Comparison of ENCODE assay signal across 9 mouse cellular contexts in the genomic region with DNA sequence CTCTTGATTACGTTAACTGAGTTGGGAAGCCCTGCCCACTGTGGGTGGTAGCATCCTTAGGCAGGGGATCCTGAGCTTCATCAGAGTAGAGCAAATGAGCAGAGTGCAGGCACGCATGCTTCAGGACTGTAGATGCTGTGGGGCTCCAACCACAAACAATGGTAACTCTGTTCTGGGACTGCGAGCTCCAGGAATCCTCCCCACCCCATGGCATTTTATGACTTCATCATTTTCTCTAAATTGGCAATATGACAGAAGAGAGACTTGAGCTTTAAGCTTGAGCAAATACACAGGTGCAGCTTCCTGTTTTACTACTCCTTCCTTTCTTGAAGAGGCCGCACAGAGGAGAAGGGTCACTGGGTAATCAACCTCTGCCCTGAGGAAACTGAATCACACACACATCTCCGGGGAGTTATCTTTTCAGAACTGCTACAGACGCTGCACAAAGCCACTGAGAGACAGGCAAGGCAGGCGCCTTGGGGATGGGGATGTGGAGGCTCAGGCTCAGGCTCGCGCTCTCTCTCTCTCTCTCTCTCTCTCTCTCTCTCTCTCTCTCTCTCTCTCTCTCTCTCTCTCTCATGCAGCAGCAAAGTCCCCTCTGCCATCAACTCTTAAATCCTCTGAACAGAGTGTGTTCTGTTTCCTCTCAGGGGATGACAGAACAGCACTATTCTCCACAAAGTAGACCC. TPM values are rescaled to one million over a fixed set of nuclear protein-coding genes. Genes with fewer than 3 reads are reported as not detected.
DNase-seq lines count a peak whose midpoint lies in the region; ATAC-seq and TF ChIP-seq lines count a peak whose summit lies in the region.
"Had no signal": no experiment of that assay in that cellular context is flagged by ENCODE, and none has a peak within 500 bp of the region (broad histone marks: within the 10 kb centered on the region; RNA-seq: fewer than 3 reads in every experiment).

No protein-coding gene starts in this region.

- no peak for TF ChIP-seq POLR2A in limb, embryonic 14.5 days (IDR thresholded peaks at IDR 0.05; ENCODE audit: borderline replicate concordance, extremely low read depth, insufficient read depth, insufficient read length)

- H3K27me3 ChIP-seq in limb, embryonic 14.5 days (ENCODE audit: control insufficient read depth, insufficient read depth, low read length), result no peaks in the 10 kb centered on the region
- no peaks in the 10 kb centered on the region for H3K27me3 ChIP-seq in limb, embryonic 10.5 days (ENCODE audit: low read depth, poor library complexity, severe bottlenecking)
- H3K27me3 ChIP-seq in embryonic facial prominence, embryonic 14.5 days (replicated peaks; ENCODE audit: control insufficient read depth, insufficient read depth, low read length), result no peaks in the 10 kb centered on the region
- no peaks in the 10 kb centered on the region for H3K27me3 ChIP-seq in kidney, embryonic 16.5 days (ENCODE audit: insufficient read depth, low read length)
- H3K27me3 ChIP-seq: limb, embryonic 13.5 days had no signal

- H3K4me1 ChIP-seq in limb, embryonic 14.5 days (ENCODE audit: control insufficient read depth, insufficient read depth, low read length), result peaks cover 17% of the 10 kb centered on the region
- H3K4me1 ChIP-seq in limb, embryonic 10.5 days, result peaks cover 44% of the 10 kb centered on the region
- peaks cover 14% of the 10 kb centered on the region for H3K4me1 ChIP-seq in embryonic facial prominence, embryonic 14.5 days (ENCODE audit: control insufficient read depth, insufficient read depth, low read length)
- peaks cover 43% of the 10 kb centered on the region for H3K4me1 ChIP-seq in kidney, embryonic 16.5 days (ENCODE audit: insufficient read depth, low read length)

- 52% methylated on average over 9 of the region's 9 CpGs for WGBS in limb, embryonic 14.5 days
- WGBS in limb, embryonic 10.5 days, result 53% methylated on average over 9 of the region's 9 CpGs
- 14% methylated on average over 9 of the region's 9 CpGs for WGBS in embryonic facial prominence, embryonic 14.5 days
- WGBS in kidney, embryonic 16.5 days, result 16% methylated on average over 9 of the region's 9 CpGs

- H3K9ac ChIP-seq in limb, embryonic 14.5 days (ENCODE audit: low read depth, low read length, severe bottlenecking), result no peak overlapping the region
- H3K9ac ChIP-seq in embryonic facial prominence, embryonic 14.5 days (ENCODE audit: low read depth, low read length), result 0 out of 2 replicates have a peak overlapping the region, but pooled peaks have one; percentile 7
- no peak overlapping the region for H3K9ac ChIP-seq in kidney, embryonic 16.5 days (replicated peaks; ENCODE audit: low read length)
- H3K9ac ChIP-seq: limb, embryonic 13.5 days had no signal

- no peak overlapping the region for H3K4me3 ChIP-seq in limb, embryonic 14.5 days (replicated peaks; ENCODE audit: low read length)
- H3K4me3 ChIP-seq in limb, embryonic 10.5 days, result no peak overlapping the region
- no peak overlapping the region for H3K4me3 ChIP-seq in embryonic facial prominence, embryonic 14.5 days (ENCODE audit: low read depth, low read length)
- H3K4me3 ChIP-seq in kidney, embryonic 16.5 days (ENCODE audit: low read length), result no peak overlapping the region
- H3K4me3 ChIP-seq: limb, embryonic 13.5 days had no signal

- 0 out of 2 replicates have a peak, but pooled peaks have one; percentile 32 for ATAC-seq in limb, embryonic 14.5 days (ENCODE audit: low FRiP score, low read depth)
- ATAC-seq in embryonic facial prominence, embryonic 14.5 days (ENCODE audit: low read depth), result peak; percentile 66
- ATAC-seq in neutrophil, adult 5-6 weeks (ENCODE audit: extremely low read depth, insufficient number of reproducible peaks, low FRiP score, poor library complexity, severe bottlenecking), result peak; percentile 71
- no peak for ATAC-seq in kidney, embryonic 16.5 days (ENCODE audit: low FRiP score, low TSS enrichment)

- H3K4me2 ChIP-seq in limb, embryonic 14.5 days (replicated peaks; ENCODE audit: low read depth, low read length, severe bottlenecking), result no peak overlapping the region
- no peak overlapping the region for H3K4me2 ChIP-seq in embryonic facial prominence, embryonic 14.5 days (ENCODE audit: low read depth, low read length)
- no peak overlapping the region for H3K4me2 ChIP-seq in kidney, embryonic 16.5 days (replicated peaks; ENCODE audit: low read depth, low read length)
- H3K4me2 ChIP-seq: limb, embryonic 13.5 days had no signal

- H3K36me3 ChIP-seq in limb, embryonic 14.5 days (ENCODE audit: control insufficient read depth, insufficient read depth, low read length), result no peaks in the 10 kb centered on the region
- H3K36me3 ChIP-seq in limb, embryonic 10.5 days, result no peaks in the 10 kb centered on the region
- H3K36me3 ChIP-seq in embryonic facial prominence, embryonic 14.5 days (ENCODE audit: control insufficient read depth, insufficient read depth, low read length), result no peaks in the 10 kb centered on the region
- no peaks in the 10 kb centered on the region for H3K36me3 ChIP-seq in kidney, embryonic 16.5 days (ENCODE audit: insufficient read depth, low read length)
- H3K36me3 ChIP-seq: limb, embryonic 13.5 days had no signal

- H3K27ac ChIP-seq in limb, embryonic 14.5 days (replicated peaks; ENCODE audit: low read depth, low read length), result no peak overlapping the region
- H3K27ac ChIP-seq in limb, embryonic 10.5 days, result no peak overlapping the region; the same call in none of the 2 replicates
- peak overlapping the region; percentile 41; the same call in 1 of the 2 replicates for H3K27ac ChIP-seq in embryonic facial prominence, embryonic 14.5 days (replicated peaks; ENCODE audit: low read depth, low read length)
- H3K27ac ChIP-seq in kidney, embryonic 16.5 days (ENCODE audit: low read length), result no peak overlapping the region
- H3K27ac ChIP-seq: limb, embryonic 13.5 days had no signal

- no peaks in the 10 kb centered on the region for H3K9me3 ChIP-seq in limb, embryonic 14.5 days (ENCODE audit: control insufficient read depth, low read length)
- no peaks in the 10 kb centered on the region for H3K9me3 ChIP-seq in limb, embryonic 10.5 days (replicated peaks)
- no peaks in the 10 kb centered on the region for H3K9me3 ChIP-seq in embryonic facial prominence, embryonic 14.5 days (ENCODE audit: control insufficient read depth, low read length)
- no peaks in the 10 kb centered on the region for H3K9me3 ChIP-seq in kidney, embryonic 16.5 days (ENCODE audit: low read length)
- H3K9me3 ChIP-seq: limb, embryonic 13.5 days had no signal

- DNase-seq in limb, embryonic 14.5 days (ENCODE audit: low spot score), result peak; percentile 24
- no peak for DNase-seq in limb, embryonic 10.5 days (ENCODE audit: low spot score)
- DNase-seq in CD8-positive naive resting alpha-beta T cell, adult 2 months (ENCODE audit: low read depth in 2 of 2, low spot score in 2 of 2), result peak; percentile 32 to 44
- peak; percentile 52 for DNase-seq in embryonic facial prominence, embryonic 14.5 days (ENCODE audit: low spot score)
- no peak for DNase-seq in cerebellum, adult 18-20 months
- no peak for DNase-seq in gastrocnemius, adult 18-20 months (ENCODE audit: low spot score)

RNA-seq across cellular contexts. Expression of gene Sgsm3, which starts 55.5 kb away (rescaled TPM):
- polyA plus RNA-seq in limb, embryonic 14.5 days (2012; rRNA removed), result 32.1 and 37.2 TPM in 2 replicates
- 26.2 and 26.3 TPM in 2 replicates for polyA plus RNA-seq in limb, embryonic 14.5 days (2014; fragmentation: Nextera tagmentation; extraction: Ambion mirVana)
- 26.2 and 29.1 TPM in 2 replicates for polyA plus RNA-seq in limb, embryonic 10.5 days (2016; fragmentation: Nextera tagmentation; extraction: Ambion mirVana)
- 23.8 and 24.9 TPM in 2 replicates for polyA plus RNA-seq in embryonic facial prominence, embryonic 14.5 days (2014; fragmentation: Nextera tagmentation; extraction: Ambion mirVana)
- total RNA-seq in neutrophil, adult 5-6 weeks (2017), result 8.5 and 13.3 TPM in 2 replicates
- 33.9 and 35.2 TPM in 2 replicates for polyA plus RNA-seq in kidney, embryonic 16.5 days (2015; fragmentation: Nextera tagmentation; extraction: Ambion mirVana)
- 10 to 100 TPM; 17.3 to 19.2 TPM for total RNA-seq in gastrocnemius, adult 18-20 months (2021)

Comparison
In these comparisons a context has a peak if more than half of its experiments do, and no peak if none do; other contexts are left out.
1. DNase-seq: peak in limb, embryonic 14.5 days (single experiment), CD8-positive naive resting alpha-beta T cell, adult 2 months (2 of 2) and embryonic facial prominence, embryonic 14.5 days (single experiment); none in limb, embryonic 10.5 days (single experiment), cerebellum, adult 18-20 months (0 of 2) and gastrocnemius, adult 18-20 months (single experiment).